21 mouse cellular contexts compared by ENCODE assay signal in the genomic region with DNA sequence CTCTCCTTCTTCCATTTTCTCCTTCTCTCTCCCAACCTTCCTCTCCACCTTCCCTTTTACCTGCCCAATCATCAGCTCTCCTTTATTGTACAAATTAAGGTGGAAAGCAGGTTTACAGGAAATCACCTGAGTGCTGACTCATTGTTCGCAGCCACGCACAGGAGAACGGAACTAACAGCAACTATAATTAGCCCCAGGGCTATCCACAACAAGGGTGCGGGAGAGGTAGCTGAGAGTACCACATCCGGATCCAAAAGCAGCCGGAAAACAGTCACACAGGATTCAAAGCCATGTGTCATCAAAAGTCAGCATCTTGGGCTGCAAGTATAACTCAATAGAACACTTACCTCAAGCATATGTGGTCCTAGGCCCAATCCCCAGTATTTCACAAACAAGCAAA. TPM values are rescaled to one million over a fixed set of nuclear protein-coding genes. Genes with fewer than 3 reads are reported as not detected.
DNase-seq lines count a peak whose midpoint lies in the region; ATAC-seq lines count a peak whose summit lies in the region.
"Had no signal": no experiment of that assay in that cellular context is flagged by ENCODE, and none has a peak within 500 bp of the region (broad histone marks: within the 10 kb centered on the region; RNA-seq: fewer than 3 reads in every experiment).

No protein-coding gene starts in this region.

- H3K27ac ChIP-seq in intestine, embryonic 15.5 days = no peak overlapping the region
- no peak overlapping the region for H3K27ac ChIP-seq in liver, embryonic 11.5 days (ENCODE audit: low read depth, low read length)
- H3K27ac ChIP-seq: forebrain, embryonic 12.5 days; neural tube, embryonic 12.5 days had no signal

- peak; percentile 47 for ATAC-seq in megakaryocyte, adult 5-6 weeks (ENCODE audit: poor library complexity, severe bottlenecking)
- ATAC-seq in intestine, embryonic 15.5 days = no peak
- ATAC-seq in liver, embryonic 11.5 days (replicated peaks; ENCODE audit: low FRiP score) = no peak
- ATAC-seq: hindbrain, embryonic 16.5 days had no signal

- H3K4me1 ChIP-seq in intestine, embryonic 15.5 days (replicated peaks) = no peaks in the 10 kb centered on the region
- H3K4me1 ChIP-seq in liver, embryonic 11.5 days (replicated peaks; ENCODE audit: control insufficient read depth, insufficient read depth, low read length) = no peaks in the 10 kb centered on the region
- H3K4me1 ChIP-seq: heart, embryonic 12.5 days had no signal

- H3K4me2 ChIP-seq in intestine, embryonic 15.5 days (replicated peaks) = no peak overlapping the region
- H3K4me2 ChIP-seq in liver, embryonic 11.5 days = no peak overlapping the region
- H3K4me2 ChIP-seq: forebrain, embryonic 12.5 days; heart, embryonic 12.5 days; neural tube, embryonic 12.5 days had no signal

- H3K27me3 ChIP-seq in intestine, embryonic 15.5 days (replicated peaks) = no peaks in the 10 kb centered on the region
- H3K27me3 ChIP-seq in liver, embryonic 11.5 days (replicated peaks; ENCODE audit: control insufficient read depth, insufficient read depth, low read length) = no peaks in the 10 kb centered on the region
- H3K27me3 ChIP-seq: forebrain, embryonic 12.5 days; neural tube, embryonic 12.5 days had no signal

- H3K9ac ChIP-seq in intestine, embryonic 15.5 days = no peak overlapping the region
- H3K9ac ChIP-seq in liver, embryonic 11.5 days (ENCODE audit: low read depth, low read length) = no peak overlapping the region
- H3K9ac ChIP-seq: forebrain, embryonic 12.5 days; heart, embryonic 12.5 days; neural tube, embryonic 12.5 days had no signal

- no peaks in the 10 kb centered on the region for H3K36me3 ChIP-seq in intestine, embryonic 15.5 days
- H3K36me3 ChIP-seq in liver, embryonic 11.5 days (ENCODE audit: control insufficient read depth, insufficient read depth, low read length) = no peaks in the 10 kb centered on the region
- H3K36me3 ChIP-seq: forebrain, embryonic 12.5 days; heart, embryonic 12.5 days; neural tube, embryonic 12.5 days had no signal

- H3K9me3 ChIP-seq in intestine, embryonic 15.5 days = no peaks in the 10 kb centered on the region
- no peaks in the 10 kb centered on the region for H3K9me3 ChIP-seq in liver, embryonic 11.5 days (ENCODE audit: control insufficient read depth, low read length)
- H3K9me3 ChIP-seq: forebrain, embryonic 12.5 days; heart, embryonic 12.5 days had no signal

- DNase-seq in A20 (ENCODE audit: low read depth, low spot score) (peak; percentile 9), ES-CJ7 (ENCODE audit: low read depth, low spot score) (peak; percentile 50)
- DNase-seq in thymus, postnatal 10 days (ENCODE audit: low spot score in 2 of 2) = peak; percentile 50 to 53
- no peak for DNase-seq in heart, adult 11 months
- DNase-seq in ovary, postnatal 14 days (ENCODE audit: low spot score) = no peak
- no peak for DNase-seq in liver, embryonic 11.5 days (ENCODE audit: low spot score)
- DNase-seq: adrenal gland, postnatal 36 days; cerebellum, adult 2 months; heart, postnatal 36 days; kidney, adult 2 months; kidney, postnatal 25 days; layer of hippocampus, adult 9-11 months; lung, postnatal 10 days; right cerebral cortex, postnatal 25 days had no signal

- 87% methylated on average over 6 of the region's 6 CpGs for WGBS in intestine, embryonic 15.5 days
- whole genome bisulfite sequencing in liver, embryonic 11.5 days = 67% methylated on average over 6 of the region's 6 CpGs

- no peak overlapping the region for H3K4me3 ChIP-seq in intestine, embryonic 15.5 days (replicated peaks)
- no peak overlapping the region for H3K4me3 ChIP-seq in liver, embryonic 11.5 days (ENCODE audit: low read depth, low read length)
- H3K4me3 ChIP-seq: forebrain, embryonic 12.5 days; heart, embryonic 12.5 days; neural tube, embryonic 12.5 days had no signal

RNA-seq across cellular contexts. Expression of gene Sv2b, which starts 53.5 kb away (rescaled TPM):
- 0.59 TPM in 1 of 2 replicates, not detected in the other for total RNA-seq in megakaryocyte, adult 5-6 weeks (2015)
- total RNA-seq in megakaryocyte, adult 5-6 weeks (2017) = 0.16 TPM in 1 of 2 replicates, not detected in the other
- polyA plus RNA-seq in intestine, embryonic 15.5 days (2015; fragmentation: Nextera tagmentation; extraction: Ambion mirVana) = 0.90 and 1.1 TPM in 2 replicates
- polyA plus RNA-seq in liver, embryonic 11.5 days (2014; fragmentation: Nextera tagmentation; extraction: Ambion mirVana) = 0.11 and 0.13 TPM in 2 replicates
- total RNA-seq: megakaryocyte-erythroid progenitor cell, adult 5-6 weeks had no signal
- polyA plus RNA-seq: kidney, adult 2 months had no signal

Comparison
In these comparisons a context has a peak if more than half of its experiments do, and no peak if none do; other contexts are left out.
1. DNase-seq: peak in A20 (single experiment), ES-CJ7 (single experiment) and thymus, postnatal 10 days (2 of 2); none in heart, adult 11 months (single experiment), ovary, postnatal 14 days (single experiment) and liver, embryonic 11.5 days (single experiment).